Mouse (Mus musculus): ENCODE results near the gene Clic4.
"Not testable (repeated sequence)": the region's sequence is repeated elsewhere in the genome, so short reads cannot be mapped to it uniquely, and the experiment has no call there.

Clic4 gene

DNA sequence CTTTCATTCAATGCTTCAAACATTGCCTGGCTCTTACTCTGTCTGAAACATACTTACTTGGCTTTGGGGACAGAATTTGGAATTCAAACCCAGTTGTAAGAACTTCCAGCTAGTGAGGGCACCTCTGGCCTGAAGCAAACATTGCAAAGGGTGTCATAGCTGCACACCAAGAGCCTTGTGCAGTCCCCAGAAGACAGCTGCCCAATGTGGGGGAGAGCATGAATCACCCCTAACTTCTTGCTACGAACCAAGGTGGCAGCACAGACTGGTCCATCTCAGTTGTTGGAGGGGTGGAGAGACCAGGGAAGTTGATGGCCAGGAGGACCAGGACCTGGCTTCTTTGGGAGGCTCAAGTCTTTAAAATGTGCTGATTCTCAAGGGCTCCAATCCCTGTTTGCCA is 81.4 kb downstream of the Clic4 start:
- DNase-seq (ENCODE audit: low spot score in 2 of 2), result no peak

DNA sequence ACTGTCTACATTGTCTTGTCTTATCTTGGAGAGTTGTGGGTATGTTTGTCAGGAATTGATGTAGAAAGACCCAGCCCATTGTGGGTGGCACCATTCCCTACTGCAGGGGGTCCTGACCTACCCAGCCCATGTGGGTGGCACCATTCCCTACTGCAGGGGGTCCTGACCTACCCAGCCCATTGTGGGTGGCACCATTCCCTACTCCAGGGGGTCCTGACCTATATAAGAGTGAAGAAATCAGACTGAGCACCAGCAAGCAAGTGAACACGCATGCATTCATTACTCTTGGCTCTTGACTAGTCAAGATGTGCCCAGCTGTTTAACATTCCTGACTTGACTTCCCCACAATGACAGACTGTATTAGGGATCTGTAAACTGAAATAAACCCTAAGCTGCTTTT is 82.2 kb downstream of the Clic4 start:
- DNase-seq (ENCODE audit: low spot score in 2 of 2), result no peak

DNA sequence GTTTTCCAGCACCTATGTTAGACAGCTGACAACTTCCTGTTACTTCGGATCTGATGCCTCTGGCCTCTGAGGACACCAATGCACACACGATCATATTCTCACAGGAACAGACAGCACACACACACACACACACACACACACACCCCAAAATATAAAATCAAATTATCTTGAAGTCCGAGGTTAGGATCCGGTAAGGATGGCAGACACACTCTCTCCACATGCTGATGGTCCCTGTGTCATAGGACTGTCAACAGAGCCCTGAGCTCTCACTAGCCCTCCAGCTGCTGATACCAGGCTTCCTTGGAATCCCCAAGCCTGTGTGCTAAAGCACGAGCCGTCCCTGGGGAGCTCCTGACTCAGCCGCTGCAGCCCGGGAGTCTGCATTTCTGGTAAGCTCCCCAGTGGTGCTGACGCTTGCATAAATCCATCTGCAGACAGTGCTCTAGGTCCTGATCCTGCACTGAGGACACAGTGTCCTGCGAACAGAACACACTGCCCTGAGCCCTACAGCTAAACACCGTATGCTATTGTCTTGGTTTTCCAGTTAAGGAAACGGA is 83.1 kb downstream of the Clic4 start:
- DNase-seq (ENCODE audit: low spot score in 2 of 2), result no peak

DNA sequence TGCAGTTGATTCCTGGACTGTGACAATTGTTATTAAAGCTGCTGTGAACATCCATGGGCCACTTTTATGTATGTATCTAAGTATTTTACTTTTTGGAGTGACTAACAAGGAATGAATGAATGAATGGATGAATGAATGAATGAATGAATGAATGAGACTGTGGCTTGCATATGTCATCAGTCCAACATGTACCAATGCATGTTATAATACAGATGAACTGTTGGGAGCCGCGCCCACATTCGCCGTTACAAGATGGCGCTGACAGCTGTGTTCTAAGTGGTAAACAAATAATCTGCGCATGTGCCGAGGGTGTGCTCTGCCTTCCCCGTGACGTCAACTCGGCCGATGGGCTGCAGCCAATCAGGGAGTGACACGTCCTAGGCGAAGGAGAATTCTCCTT is 88.3 kb downstream of the Clic4 start:
- DNase-seq (ENCODE audit: low spot score in 2 of 2), result not testable (repeated sequence)

DNA sequence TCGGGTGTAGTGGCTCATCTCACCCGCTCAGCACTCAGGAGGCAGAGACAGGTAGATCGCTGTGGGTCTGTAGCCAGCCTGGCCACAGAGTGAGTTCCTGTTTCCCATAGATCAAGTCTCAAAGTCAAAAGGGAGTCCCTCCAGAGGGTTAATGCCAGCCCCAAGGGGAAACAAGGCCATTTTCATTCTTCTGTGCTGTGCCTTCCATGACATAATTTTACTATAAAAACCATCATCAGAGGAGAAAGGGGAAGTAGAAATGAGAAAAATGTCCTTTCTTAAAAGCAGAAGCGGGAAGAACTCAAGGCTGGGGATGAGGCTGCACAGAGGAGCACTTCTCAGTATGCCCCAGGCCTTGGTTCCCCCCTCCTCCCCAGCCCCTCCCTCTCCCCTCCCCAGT is 90.8 kb downstream of the Clic4 start:
- DNase-seq (ENCODE audit: low spot score in 2 of 2), result no peak

DNA sequence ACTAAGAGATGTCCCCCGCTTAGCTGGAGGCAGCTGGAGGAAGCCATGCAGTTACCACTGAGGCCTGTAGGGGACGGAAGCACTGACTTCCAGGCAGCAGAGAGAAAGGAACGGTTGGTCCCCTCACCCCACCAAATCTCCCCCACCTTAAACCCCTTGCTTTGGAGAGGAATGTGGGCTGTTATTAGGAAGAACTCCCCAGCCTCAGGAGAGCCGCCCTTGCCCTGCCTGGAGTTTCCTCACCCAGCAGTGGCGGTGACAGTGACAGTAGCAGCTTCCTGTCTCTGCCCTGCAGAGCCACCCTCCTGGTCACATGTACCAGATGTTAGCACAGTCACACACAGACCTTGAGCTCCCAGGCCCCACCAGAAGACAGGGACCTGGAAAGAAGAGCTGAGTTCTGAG is 93.5 kb downstream of the Clic4 start:
- DNase-seq (ENCODE audit: low spot score in 2 of 2), result peak in 1 of 2 experiments; percentile 58

DNA sequence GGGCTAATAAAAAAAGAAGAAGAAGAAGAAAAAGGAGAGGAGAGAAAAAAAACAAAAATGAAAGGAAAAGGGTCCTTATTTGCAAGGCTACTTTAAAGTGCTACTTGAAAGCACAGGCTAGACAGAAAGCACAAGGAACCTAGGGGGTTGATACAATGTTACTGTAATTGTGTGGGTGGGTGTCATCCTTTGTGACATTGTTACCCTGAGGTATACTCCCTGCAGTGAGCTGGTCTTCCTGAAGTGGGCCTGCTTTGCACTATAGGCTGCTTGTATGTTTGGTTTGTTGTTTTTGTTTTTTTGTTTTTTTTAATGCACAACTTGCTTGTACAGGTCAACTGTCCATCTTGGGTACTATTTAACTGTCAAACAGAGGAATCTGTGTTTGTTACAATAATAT is 95.0 kb downstream of the Clic4 start:
- no peak for DNase-seq (ENCODE audit: low spot score in 2 of 2)

DNA sequence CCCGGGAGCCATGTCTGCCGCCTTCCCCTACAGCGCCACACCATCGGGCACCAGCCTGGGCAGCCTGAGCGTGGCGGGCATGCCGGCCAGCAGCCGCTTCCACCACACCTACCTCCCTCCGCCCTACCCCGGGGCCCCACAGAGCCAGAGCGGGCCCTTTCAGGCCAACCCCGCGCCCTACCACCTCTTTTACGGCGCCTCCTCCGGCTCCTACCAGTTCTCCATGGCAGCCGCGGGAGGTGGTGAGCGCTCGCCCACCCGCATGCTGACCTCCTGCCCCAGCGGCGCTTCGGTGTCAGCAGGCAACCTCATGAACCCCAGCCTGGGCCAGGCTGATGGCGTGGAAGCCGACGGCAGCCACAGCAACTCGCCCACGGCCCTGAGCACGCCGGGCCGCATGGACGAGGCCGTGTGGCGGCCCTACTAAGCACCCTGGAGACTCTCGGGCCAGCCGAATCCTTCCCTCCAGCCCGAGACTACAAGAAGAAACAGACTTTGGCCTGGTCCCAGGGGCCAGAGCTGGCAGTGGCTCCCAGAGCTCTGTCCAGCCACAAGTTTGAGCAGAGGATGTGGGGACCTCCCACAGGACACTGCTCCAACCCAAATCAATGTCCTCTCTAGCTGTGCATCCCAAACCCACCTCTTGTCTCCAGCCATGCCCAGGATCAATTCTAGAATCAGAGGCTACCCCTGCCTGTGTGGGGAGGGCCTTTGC is 97.1 kb downstream of the Clic4 start:
- no peak for DNase-seq (ENCODE audit: low spot score in 2 of 2)

DNA sequence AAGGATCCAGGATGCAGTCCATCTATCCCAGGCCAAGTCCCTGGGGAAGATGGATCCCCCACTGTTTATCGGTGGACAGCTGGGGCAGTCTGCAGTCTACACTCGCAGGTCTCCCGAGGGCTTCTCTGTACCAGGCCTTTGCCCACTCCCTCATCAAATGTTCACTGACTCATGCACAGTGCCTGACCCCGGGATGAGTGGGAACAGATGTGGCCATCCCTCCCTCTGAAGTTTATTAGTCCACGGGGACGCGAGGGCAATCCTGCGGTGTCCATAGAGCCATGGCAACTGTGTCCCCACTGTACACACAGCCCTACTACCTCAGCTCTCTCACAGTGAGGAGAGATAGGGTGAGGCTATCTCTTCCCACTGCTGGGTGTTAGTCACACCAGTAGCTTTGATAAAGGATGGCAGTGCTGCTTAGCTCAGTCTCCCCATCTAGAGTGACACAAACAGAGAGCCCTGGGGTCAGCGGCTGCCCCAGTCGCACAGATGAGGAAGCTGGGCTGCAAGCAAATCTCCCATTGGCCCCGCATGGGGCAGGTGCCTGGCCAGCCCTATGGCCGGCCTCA is 101.2 kb downstream of the Clic4 start:
- DNase-seq (ENCODE audit: low spot score in 2 of 2), result no peak

DNA sequence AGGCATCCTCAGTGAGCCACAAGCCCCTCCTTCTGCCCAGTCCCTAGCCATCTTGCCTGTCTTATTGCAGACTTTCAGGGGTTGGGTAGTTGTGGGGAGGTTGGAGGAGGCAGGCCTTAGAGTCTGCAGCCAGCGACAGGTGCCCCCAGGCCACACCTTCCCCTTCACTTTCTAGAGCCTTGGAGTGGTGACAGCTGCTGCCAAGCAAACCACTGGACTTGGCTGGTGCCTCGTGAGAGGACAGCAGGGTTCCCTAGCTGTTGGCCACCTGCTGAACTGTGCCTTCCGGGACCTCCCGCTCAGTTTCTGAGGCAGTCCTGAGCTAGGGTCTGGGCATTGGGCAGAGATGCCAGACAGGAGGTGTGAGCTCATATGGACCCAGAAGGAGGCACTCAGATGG is 103.1 kb downstream of the Clic4 start:
- DNase-seq (ENCODE audit: low spot score in 2 of 2), result no peak

DNA sequence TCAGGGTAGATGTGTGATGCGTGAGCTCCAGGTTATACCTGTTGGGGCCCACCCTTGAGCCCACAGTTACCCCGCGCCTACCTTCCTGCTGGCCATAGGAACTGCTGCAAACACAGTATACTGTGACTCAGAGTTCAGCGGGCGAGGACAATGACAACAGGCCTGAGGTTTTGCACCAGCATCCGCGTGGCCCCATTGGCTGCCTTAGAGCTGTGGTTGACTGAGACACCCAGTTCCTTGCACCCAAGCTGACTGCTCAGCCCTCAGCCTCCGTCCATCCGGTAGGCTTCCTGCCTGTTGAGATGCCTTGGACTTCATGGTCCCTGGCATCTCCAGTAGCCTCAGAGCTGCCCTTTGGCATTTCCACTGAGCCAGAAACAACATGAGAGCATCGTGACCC is 103.5 kb downstream of the Clic4 start:
- no peak for DNase-seq (ENCODE audit: low spot score in 2 of 2)

DNA sequence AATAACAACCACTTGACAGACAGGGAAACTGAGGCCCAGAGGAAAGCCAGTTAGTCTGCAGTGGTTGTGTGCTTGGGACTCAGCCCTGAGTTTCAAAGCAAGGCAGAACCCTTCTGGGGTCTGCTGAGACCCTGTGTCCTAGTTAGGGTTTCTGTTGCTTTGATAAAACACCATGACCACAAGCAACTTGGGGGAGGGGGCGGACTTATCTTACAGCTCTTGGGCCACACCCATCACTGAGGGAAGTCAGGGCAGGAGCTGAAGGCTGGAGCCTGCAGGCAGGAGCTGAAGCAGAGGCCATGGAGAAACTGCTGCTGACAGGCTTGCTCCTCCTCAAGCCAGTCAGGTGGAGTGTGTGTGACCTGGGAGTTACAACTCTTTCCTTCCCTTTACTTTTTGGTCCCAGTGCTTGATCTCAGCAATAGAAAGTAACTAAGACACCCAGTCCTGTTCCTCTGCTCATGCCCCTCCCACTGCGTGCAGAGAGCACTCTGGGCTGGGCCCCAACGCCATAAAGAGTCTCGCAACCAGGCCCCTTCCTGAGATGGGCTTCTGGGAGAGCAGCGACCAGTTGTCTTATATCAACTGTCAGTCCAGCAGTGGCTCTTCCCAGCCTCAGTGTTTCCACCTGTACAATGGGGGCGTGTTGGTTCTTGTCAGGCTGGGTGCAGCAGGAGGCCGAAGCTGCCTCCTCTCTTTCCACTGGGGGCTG is 104.6 kb downstream of the Clic4 start:
- no peak for DNase-seq (ENCODE audit: low spot score in 2 of 2)

DNA sequence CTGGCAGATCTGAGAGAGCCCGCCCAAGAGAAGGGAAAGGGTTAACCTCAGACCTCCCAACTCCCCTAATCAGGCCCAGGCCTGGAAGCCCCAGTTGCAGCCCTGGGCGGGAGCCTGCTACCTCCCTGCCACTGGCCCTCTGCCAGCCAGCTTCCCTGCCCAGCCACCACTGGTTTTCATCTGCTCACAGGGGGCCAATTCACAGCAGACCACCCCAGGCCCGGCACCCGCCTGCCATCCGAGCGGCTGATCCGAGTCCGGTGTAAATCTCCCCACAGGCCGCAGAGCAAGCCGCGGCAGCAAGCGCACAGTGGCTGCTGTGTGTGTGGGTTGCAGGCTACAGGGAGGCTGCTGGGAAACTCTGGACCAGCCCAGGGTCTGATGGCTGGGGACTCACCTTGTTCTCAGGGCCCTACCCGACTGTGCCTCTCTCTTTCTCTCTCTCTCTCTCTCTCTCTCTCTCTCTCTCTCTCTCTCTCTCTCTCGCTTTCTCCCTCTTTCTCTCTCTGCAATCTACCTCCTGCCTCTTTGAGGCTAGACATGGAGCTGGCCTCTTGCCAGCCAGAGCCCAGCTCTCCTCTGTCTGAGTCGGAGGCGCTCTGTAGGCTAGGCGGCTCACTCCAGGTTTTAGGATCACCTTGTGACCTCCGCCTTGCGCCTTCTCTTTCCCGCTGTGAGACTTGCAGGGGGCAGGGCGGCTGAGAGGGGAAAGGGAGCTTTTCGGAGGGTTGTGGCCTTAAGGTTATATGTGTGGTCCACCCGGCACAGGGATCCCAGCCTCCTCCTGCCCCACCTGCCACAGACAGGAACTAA is 106.0 kb downstream of the Clic4 start:
- no peak for DNase-seq (ENCODE audit: low spot score in 2 of 2)

DNA sequence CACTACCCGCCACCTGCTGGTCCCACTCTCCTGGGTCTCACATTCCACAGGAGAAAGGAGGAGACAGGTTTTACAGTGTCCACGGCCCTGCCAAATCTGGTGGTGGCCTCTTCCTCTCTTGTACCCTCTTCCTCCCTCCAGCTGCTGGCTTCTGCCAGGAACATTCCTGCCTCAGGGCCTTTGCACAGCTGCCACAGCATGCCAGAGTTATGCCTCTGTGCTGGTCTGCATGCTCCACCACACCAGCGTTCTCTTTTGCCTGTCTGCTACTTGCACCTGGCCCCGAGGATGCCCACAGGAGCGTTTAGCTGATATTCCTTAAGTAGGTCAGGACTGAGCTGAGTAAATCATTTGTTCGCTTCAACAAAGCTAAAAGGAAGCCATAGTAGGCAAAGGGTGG is 106.9 kb downstream of the Clic4 start:
- DNase-seq (ENCODE audit: low spot score in 2 of 2), result no peak

Measured in spleen, postnatal 14 days (tissue).